Mouse (Mus musculus) hindbrain, embryonic 10.5 days (tissue): ENCODE data around the gene Thrap3. TPM values are rescaled to one million over a fixed set of nuclear protein-coding genes. Genes with fewer than 3 reads are reported as not detected.

Experiments
- DNase-seq: peaks from one replicate; pipeline ENCODE4 v3.0.0-alpha.2; 2017; ENCODE audit warnings: low spot score
- H3K27ac ChIP-seq: fragments of 300-500 bp; sonication (generic); 2 replicates; pipeline ENCODE4 v1.5.1; 2016; ENCODE audit warnings: mild to moderate bottlenecking, moderate library complexity
- H3K27me3 ChIP-seq: fragments of 300-500 bp; sonication (generic); 2 replicates; pipeline ENCODE4 v1.6.1; 2016; ENCODE audit warnings: mild to moderate bottlenecking; ENCODE audit not compliant: poor library complexity, insufficient read depth, severe bottlenecking
- H3K36me3 ChIP-seq: fragments of 300-500 bp; sonication (generic); 2 replicates; pipeline ENCODE4 v1.6.1; 2016; ENCODE audit warnings: mild to moderate bottlenecking, moderate library complexity
- H3K4me1 ChIP-seq: fragments of 300-500 bp; sonication (generic); replicated peaks from 2 replicates; pipeline ENCODE4 v1.6.1; 2016; ENCODE audit warnings: mild to moderate bottlenecking
- H3K4me3 ChIP-seq: fragments of 300-500 bp; sonication (generic); 2 replicates; pipeline ENCODE4 v1.5.1; 2016; ENCODE audit warnings: mild to moderate bottlenecking, moderate library complexity
- H3K9me3 ChIP-seq: fragments of 300-500 bp; sonication (generic); 2 replicates; pipeline ENCODE4 v1.6.1; 2016; ENCODE audit warnings: mild to moderate bottlenecking, moderate library complexity
- WGBS: fragments of 180-500 bp; shearing (Covaris S2); methylation state at CpG from one replicate; pipeline ENCODE4 v1.1.7; 2016; 5-methylcytosine and 5-hydroxymethylcytosine counted together
- polyA plus RNA-seq: library from polyadenylated mRNA; unstranded; fragments of >200 nt; fragmentation: Nextera tagmentation; extraction: Ambion mirVana; gene quantifications from 2 replicates; pipeline ENCODE4 v1.2.1, GENCODE M21; 2016

Gene Thrap3
- polyA plus RNA-seq, 1 experiment from 2014 or later, result 230 TPM

- peak within 1 kb of the TSS; percentile 61 for H3K4me3 ChIP-seq
- peak; percentile 82 for DNase-seq
- no peaks in the 10 kb centered on the region for H3K36me3 ChIP-seq
- H3K9me3 ChIP-seq, result no peaks in the 10 kb centered on the region
- 1% methylated on average over 24 of the region's 24 CpGs for WGBS
- H3K27ac ChIP-seq, result peak within 1 kb of the TSS; percentile 86
- peaks cover 56% of the 10 kb centered on the region for H3K4me1 ChIP-seq
- H3K27me3 ChIP-seq, result peaks cover 64% of the 10 kb centered on the region
Observed at GRCm38 (mm10) chr4:126147533-126148160, 54.9 kb downstream of the Thrap3 start, which contains the start of gene Eva1b. Eva1b (plus strand) TSS chr4:126147744.

DNA sequence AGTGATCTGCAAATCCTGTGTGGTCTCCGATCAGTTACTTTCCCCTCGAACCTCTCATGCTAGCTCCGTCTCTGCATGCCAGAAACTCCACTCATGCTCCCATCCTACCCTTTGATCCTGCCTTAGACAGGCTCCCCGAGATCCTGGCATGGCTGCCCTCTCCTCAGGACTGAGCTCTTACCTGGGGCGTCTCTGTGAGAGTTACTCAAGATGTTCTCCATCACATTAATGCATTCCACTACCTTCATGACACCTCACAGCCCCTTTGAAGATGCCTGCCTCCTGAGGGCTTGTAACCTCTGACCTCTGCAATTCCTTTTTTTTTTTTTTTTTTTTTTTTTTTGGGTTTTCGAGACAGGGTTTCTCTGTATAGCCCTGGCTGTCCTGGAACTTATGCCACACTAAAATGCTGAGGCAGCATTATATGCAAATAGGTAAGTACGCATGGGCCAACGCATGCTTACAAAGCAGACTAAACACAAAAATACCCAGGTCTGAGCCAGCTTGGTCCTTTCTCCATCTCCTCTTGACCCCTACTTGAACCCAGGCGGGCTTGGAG, 55.5 kb downstream of the Thrap3 start:
- Histone ChIP-seq H3K27ac (peak overlapping the region; percentile 86), H3K9me3 (no peaks in the 10 kb centered on the region), H3K36me3 (no peaks in the 10 kb centered on the region), H3K27me3 (peaks cover 61% of the 10 kb centered on the region), H3K4me3 (peak overlapping the region; percentile 61), H3K4me1 (peaks cover 56% of the 10 kb centered on the region)
- peak; percentile 23 for DNase-seq
- WGBS, result 47% methylated on average over 9 of the region's 9 CpGs

GRCm38 (mm10) chr4:126145396-126145795, 57.2 kb downstream of the Thrap3 start:
- H3K27me3 ChIP-seq, result peaks cover 45% of the 10 kb centered on the region
- no peak overlapping the region for H3K27ac ChIP-seq
- no peak overlapping the region for H3K4me3 ChIP-seq
- H3K4me1 ChIP-seq, result peaks cover 51% of the 10 kb centered on the region
- H3K36me3 ChIP-seq, result peaks cover 2% of the 10 kb centered on the region
- no peaks in the 10 kb centered on the region for H3K9me3 ChIP-seq
- 59% methylated on average over 4 of the region's 4 CpGs for WGBS
- DNase-seq, result no peak

DNA sequence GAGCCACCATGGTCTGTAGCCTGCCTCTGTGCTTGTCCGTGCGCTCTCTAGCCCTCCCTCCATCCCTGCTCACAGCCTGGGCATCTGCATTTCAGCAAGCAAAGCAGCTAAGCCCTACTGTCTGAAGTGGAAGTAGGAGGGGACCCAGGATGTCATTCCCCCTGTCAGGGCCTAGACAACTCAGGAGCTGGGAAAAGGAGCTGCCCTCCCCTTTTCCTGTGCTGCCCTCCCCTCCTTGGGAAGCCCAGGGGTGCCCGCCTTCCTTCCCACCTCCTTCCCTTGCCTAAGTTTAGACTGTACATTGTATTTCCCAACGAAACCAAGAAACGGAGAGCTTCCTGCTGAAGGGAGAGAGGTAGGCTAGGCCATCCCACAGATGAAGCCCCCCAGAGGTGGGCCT, 61.5 kb downstream of the Thrap3 start:
- DNase-seq, result no peak
- H3K9me3 ChIP-seq, result no peaks in the 10 kb centered on the region
- H3K36me3 ChIP-seq, result peaks cover 44% of the 10 kb centered on the region
- peaks cover 3% of the 10 kb centered on the region; the same call in 1 of the 2 replicates for H3K27me3 ChIP-seq
- H3K4me3 ChIP-seq, result no peak overlapping the region
- 73% methylated on average over 5 of the region's 5 CpGs for WGBS
- peak overlapping the region; percentile 9; the same call in 1 of the 2 replicates for H3K27ac ChIP-seq
- peaks cover 14% of the 10 kb centered on the region; the same call in 1 of the 2 replicates for H3K4me1 ChIP-seq

DNA sequence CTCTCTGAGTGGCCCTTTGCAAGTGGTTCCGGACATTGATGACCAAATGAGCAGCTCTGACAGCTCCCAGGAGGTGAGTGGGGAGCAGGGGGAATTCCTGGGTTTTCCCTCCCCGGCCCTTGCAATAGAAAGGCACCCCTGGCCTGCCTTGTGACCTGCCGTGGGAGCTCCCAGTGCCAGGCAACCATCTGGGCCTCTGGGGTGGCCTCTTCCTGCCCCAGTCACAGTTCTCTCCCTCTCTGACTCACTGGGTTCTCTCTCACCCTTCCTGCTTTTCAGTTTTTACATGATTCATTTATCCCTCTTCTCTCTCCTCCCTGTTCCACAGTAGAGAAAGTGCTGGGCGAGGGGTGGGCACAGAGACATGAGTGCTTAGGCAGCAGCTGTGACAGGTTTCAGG, 64.8 kb downstream of the Thrap3 start:
- WGBS, result 79% methylated on average over 4 of the region's 4 CpGs
- H3K27ac ChIP-seq, result no peak overlapping the region
- no peak overlapping the region for H3K4me3 ChIP-seq
- H3K36me3 ChIP-seq, result peaks cover 70% of the 10 kb centered on the region
- no peaks in the 10 kb centered on the region for H3K27me3 ChIP-seq
- H3K4me1 ChIP-seq, result peaks cover 15% of the 10 kb centered on the region
- H3K9me3 ChIP-seq, result no peaks in the 10 kb centered on the region
- no peak for DNase-seq

- Histone ChIP-seq H3K4me1 (peaks cover 39% of the 10 kb centered on the region), H3K36me3 (peaks cover 92% of the 10 kb centered on the region), H3K27ac (no peak overlapping the region), H3K9me3 (no peaks in the 10 kb centered on the region), H3K4me3 (no peak overlapping the region), H3K27me3 (no peaks in the 10 kb centered on the region)
- DNase-seq, result no peak
- WGBS, result 88% methylated on average over 4 of the region's 4 CpGs
Observed at GRCm38 (mm10) chr4:126134639-126135038, 67.9 kb downstream of the Thrap3 start.

- Histone ChIP-seq H3K4me3 (no peak overlapping the region), H3K27ac (no peak overlapping the region), H3K27me3 (no peaks in the 10 kb centered on the region), H3K9me3 (no peaks in the 10 kb centered on the region), H3K4me1 (peaks cover 39% of the 10 kb centered on the region), H3K36me3 (peaks cover 92% of the 10 kb centered on the region)
- WGBS, result 94% methylated on average over 4 of the region's 4 CpGs
- no peak for DNase-seq
Observed at GRCm38 (mm10) chr4:126134236-126134635, 68.3 kb downstream of the Thrap3 start.

DNA sequence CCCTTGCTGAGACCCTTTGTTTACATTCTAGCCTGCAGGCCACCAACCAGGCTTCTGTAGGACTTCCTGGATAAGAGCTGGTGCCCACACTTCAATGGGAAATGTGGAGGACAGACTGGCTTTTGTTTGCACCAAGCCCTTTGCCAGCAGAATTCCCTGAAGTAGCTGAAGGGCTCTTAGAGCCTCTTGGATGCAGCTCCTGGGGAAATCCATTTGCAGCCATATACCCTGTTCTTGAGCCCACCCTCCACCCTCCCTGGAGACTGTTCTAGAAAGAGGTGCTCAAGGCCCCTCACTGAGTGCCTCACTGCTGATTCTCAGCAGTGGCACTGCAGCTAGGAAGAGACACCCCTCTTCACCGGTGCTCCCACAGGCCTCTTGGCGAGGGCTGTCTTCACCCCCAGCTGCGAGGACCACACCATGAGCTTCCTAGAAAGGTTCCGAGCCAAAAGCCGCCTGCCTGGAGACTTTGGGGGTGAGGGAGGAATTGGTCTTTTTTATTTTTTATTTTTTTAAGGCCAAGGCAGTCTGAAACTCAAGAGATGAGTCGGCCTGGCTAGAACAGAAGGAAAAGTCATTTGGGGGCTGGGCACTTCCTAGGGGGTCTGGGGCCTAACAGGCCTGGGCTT, 69.8 kb downstream of the Thrap3 start:
- DNase-seq, result no peak
- Histone ChIP-seq H3K36me3 (peaks cover 92% of the 10 kb centered on the region), H3K27me3 (no peaks in the 10 kb centered on the region), H3K4me3 (no peak overlapping the region), H3K4me1 (peaks cover 39% of the 10 kb centered on the region), H3K27ac (peak overlapping the region; percentile 68), H3K9me3 (no peaks in the 10 kb centered on the region)
- 76% methylated on average over 6 of the region's 6 CpGs for WGBS

GRCm38 (mm10) chr4:126131290-126132121, 71.1 kb downstream of the Thrap3 start:
- WGBS, result 65% methylated on average over 10 of the region's 10 CpGs
- peak; percentile 40 for DNase-seq
- no peaks in the 10 kb centered on the region for H3K9me3 ChIP-seq
- H3K4me1 ChIP-seq, result peaks cover 39% of the 10 kb centered on the region
- no peaks in the 10 kb centered on the region for H3K27me3 ChIP-seq
- peaks cover 94% of the 10 kb centered on the region for H3K36me3 ChIP-seq
- peak overlapping the region; percentile 68 for H3K27ac ChIP-seq
- no peak overlapping the region for H3K4me3 ChIP-seq

DNA sequence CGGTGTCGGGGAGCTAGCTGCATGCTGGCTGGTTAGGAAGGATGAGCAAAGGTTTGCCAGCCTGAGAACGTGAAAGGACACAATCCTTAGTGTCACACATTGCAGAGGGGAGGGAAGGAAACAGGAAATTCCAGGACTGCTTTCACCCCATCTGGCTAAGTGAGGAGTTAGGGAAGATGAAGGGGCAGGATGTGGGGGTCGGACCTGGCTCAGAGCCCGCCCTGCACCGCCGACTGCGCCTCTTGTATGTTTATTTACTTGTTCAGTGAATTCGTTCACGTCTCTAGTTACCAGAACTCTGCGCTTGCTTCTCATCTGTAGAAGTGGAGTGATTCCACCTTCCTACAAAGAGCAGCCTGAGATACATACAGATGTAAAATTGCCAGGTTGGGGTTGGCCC, 72.1 kb downstream of the Thrap3 start:
- DNase-seq, result peak; percentile 28
- Histone ChIP-seq H3K27me3 (no peaks in the 10 kb centered on the region), H3K4me3 (no peak overlapping the region), H3K27ac (peak overlapping the region; percentile 50; the same call in 1 of the 2 replicates), H3K36me3 (peaks cover 94% of the 10 kb centered on the region), H3K9me3 (no peaks in the 10 kb centered on the region), H3K4me1 (peaks cover 39% of the 10 kb centered on the region)
- 66% methylated on average over 11 of the region's 11 CpGs for WGBS

- DNase-seq, result no peak
- Histone ChIP-seq H3K9me3 (peaks cover 10% of the 10 kb centered on the region; the same call in 1 of the 2 replicates), H3K27me3 (no peaks in the 10 kb centered on the region), H3K36me3 (peaks cover 84% of the 10 kb centered on the region), H3K4me3 (no peak overlapping the region), H3K27ac (no peak overlapping the region), H3K4me1 (no peaks in the 10 kb centered on the region)
- 91% methylated on average over 10 of the region's 10 CpGs for WGBS
Observed at GRCm38 (mm10) chr4:126123309-126124040, 79.1 kb downstream of the Thrap3 start.

DNA sequence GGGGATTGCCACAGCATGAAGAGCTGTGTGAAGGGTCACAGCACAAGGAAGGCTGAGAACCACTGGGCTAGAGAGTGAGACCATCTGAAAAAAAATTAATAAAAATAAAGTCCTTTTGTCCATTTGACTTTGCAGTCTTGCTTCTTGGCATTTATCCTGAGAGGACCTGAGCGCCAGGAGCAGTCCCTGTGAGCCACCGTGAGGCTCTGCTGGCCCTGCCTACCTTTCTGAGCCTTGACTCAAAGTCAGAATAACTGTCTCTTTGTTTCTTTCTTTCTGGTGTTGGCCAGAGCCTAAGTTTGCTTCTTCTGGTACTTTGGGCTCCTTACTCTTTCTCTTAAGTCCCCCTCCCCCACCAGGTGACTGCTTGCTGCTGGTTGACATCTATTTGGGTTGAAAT, 82.1 kb downstream of the Thrap3 start:
- H3K36me3 ChIP-seq, result peaks cover 59% of the 10 kb centered on the region
- no peak overlapping the region for H3K27ac ChIP-seq
- H3K4me3 ChIP-seq, result no peak overlapping the region
- no peaks in the 10 kb centered on the region for H3K27me3 ChIP-seq
- WGBS, result 97% methylated on average over 2 of the region's 2 CpGs
- no peak for DNase-seq
- H3K9me3 ChIP-seq, result peaks cover 10% of the 10 kb centered on the region; the same call in 1 of the 2 replicates
- H3K4me1 ChIP-seq, result peaks cover 6% of the 10 kb centered on the region
